Mouse (Mus musculus) left cerebral cortex, postnatal 10 days (tissue): ENCODE measurements around the gene Ccdc188. TPM values are rescaled to one million over a fixed set of nuclear protein-coding genes. Genes with fewer than 3 reads are reported as not detected.
"Not testable (repeated sequence)": the region's sequence is repeated elsewhere in the genome, so short reads cannot be mapped to it uniquely, and the experiment has no call there.

Experiments used
- DNase-seq, 2 experiments: peaks; one replicate each; pipeline ENCODE4 v3.0.0; 2021 to 2022; ENCODE audit warnings: low spot score in 2 of 2, mixed read lengths in 1 of 2; ENCODE audit errors: extremely low spot score in 1 of 2
- intact Hi-C: fragments of 180-260 bp; cut with DNase I; formaldehyde crosslinking; loops from one replicate; pipeline ENCODE4 v1.15.1; 2025
- total RNA-seq, 2 experiments: library from RNA; stranded (reverse); gene quantifications; 2 replicates each; pipeline ENCODE4 v1.2.3; 2021

The Ccdc188 gene
- total RNA-seq, result not detected

- DNase-seq, result no peak
- intact Hi-C loops, result loop anchor here (10.0 kb wide), 1 partner anchor 293 kb away; the partner anchor contains the start of gene Slc25a1
Measured at GRCm38 (mm10) chr16:18217579-18217978, at the start of gene Ccdc188. Gene Ccdc188 (plus strand): TSS chr16:18217879.

DNA sequence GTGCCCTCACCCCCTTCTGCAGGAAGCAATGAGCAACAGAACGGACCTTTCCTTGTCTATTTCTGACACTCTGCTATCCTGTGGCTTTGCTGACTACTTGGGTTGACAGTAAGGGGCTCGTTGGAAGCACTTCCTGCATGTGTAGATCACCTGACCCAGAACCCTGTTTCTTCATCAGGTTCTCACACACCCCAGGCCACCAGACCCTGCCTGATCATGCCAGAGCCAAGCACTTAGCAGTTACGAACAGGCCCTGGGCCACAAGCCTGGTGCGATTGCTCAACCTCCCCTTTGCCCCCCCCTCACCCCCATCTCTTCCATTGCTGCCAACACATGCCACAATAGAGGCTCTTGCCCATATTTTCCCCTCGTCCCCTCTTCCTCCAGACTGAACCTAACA is 48.5 kb upstream of the Ccdc188 start:
- intact Hi-C loops, result no loop called here
- no peak for DNase-seq

- no peak for DNase-seq
- intact Hi-C loops, result loop anchor here (5.0 kb wide), 1 partner anchor 42 kb away; the partner anchor contains the start of gene Rtn4r
Measured at GRCm38 (mm10) chr16:18169776-18170175, 47.9 kb upstream of the Ccdc188 start.

- peak in 1 of 2 experiments; percentile 89 for DNase-seq
- intact Hi-C loops, result loop anchor here (5.0 kb wide), 1 partner anchor 45 kb away; the partner anchor contains the start of gene Rtn4r
Measured at GRCm38 (mm10) chr16:18172266-18172855, 45.3 kb upstream of the Ccdc188 start.

DNA sequence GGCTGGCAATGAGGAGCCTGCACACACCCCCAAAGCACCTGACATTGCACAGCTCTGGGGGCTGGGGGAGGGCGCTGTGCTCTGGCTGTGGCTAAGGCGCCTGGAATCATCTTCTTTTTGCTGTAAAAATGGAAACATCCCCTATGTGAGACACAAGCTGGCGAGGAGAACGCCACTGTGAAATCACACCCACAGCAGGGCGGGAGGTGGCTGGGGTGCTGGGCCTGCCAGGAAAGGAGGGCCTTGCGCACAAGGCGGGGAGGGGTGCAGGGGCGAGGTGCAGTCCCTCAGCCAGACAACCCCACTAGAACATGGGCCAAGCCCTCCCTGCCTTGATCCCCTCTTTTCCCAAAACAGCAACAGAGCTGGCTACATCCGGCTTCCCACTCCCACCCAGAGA is 44.4 kb upstream of the Ccdc188 start:
- peak in 1 of 2 experiments; percentile 68 for DNase-seq
- intact Hi-C loops, result loop anchor here (5.0 kb wide), 1 partner anchor 46 kb away; the partner anchor contains the start of gene Rtn4r

- DNase-seq, result peak in 1 of 2 experiments; percentile 51
- intact Hi-C loops, result loop anchor here (5.0 kb wide), 1 partner anchor 46 kb away; the partner anchor contains the start of gene Rtn4r
Measured at GRCm38 (mm10) chr16:18173788-18174187, 43.9 kb upstream of the Ccdc188 start.

DNA sequence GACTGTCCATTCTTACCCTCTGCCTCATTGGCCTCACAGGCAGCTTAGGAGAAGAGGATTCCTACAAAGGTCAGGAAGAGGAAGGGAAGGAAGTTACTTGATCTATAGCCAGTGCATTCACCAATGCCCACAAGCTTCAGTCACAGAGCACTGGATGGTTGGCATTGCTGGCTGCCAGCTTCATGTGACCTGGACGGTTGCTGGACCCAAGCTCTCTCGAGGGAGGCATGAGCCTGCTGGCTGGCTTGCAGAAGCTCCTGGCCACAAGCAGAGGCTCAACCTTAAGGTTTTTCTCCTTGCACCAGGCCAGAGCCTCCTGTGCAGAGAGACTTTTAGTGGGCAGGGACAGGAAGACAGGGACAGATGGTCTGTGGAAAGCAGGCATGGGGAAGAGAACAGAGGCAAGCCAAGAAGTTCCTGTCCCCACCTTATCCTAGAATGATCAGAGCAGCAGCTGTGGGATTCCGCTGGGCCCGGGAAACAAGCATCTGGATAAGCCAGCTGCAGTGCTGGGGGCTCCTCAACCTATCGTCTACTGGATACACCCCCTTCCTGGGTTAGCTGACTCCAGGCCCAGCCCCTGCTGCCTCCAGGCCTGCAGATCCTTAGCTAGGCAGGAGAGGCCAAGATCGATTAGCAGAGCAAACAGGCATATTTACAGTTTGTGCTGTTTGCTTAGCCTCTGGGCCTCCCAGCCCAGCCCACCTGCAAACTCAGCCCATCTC is 41.7 kb upstream of the Ccdc188 start:
- peak in 1 of 2 experiments; percentile 24 for DNase-seq
- intact Hi-C loops, result no loop called here

GRCm38 (mm10) chr16:18176758-18177157 is 40.9 kb upstream of the Ccdc188 start:
- peak in 1 of 2 experiments; percentile 21 for DNase-seq
- intact Hi-C loops, result no loop called here

DNA sequence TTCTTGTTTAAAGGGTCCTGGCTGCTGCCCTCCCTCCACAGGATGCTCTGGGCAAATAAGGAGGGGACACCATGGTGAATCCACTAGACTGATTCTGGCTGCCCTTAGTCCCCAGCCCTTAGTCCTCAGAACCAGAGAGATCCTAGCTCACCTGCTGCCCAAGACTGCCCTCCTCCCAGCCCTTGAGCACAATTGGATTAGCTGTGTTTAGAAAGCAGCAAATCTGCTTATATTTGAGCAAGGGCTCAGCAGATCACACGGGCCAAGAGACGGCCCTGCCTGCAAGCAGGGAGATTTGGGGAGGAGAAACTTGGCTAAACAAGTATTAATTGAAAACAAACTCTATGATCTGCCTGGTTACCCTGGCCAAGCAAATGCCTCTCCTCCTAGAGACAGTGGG is 38.1 kb upstream of the Ccdc188 start:
- DNase-seq, result no peak
- intact Hi-C loops, result no loop called here

GRCm38 (mm10) chr16:18181398-18181797 is 36.3 kb upstream of the Ccdc188 start:
- no peak for DNase-seq
- intact Hi-C loops, result no loop called here

DNA sequence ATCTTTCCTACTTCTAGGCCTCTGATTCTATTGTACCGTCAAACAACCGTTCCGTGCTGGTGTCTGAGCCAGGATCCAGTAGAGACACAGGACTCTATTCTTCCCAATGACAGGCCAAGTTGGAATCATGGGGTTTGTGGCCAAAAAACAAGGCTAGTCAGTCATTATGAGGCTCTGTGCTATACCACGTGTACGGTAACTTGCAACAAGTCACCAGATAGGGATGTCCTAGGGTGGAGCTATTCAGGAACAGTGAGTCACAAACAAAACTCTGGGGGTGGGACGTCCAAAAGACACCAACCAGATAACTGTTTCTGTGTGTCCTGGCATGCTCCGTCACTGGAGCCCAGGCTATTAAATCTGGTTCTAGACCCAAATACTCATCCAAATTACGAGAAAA is 34.9 kb upstream of the Ccdc188 start:
- DNase-seq, result no peak
- intact Hi-C loops, result no loop called here

DNA sequence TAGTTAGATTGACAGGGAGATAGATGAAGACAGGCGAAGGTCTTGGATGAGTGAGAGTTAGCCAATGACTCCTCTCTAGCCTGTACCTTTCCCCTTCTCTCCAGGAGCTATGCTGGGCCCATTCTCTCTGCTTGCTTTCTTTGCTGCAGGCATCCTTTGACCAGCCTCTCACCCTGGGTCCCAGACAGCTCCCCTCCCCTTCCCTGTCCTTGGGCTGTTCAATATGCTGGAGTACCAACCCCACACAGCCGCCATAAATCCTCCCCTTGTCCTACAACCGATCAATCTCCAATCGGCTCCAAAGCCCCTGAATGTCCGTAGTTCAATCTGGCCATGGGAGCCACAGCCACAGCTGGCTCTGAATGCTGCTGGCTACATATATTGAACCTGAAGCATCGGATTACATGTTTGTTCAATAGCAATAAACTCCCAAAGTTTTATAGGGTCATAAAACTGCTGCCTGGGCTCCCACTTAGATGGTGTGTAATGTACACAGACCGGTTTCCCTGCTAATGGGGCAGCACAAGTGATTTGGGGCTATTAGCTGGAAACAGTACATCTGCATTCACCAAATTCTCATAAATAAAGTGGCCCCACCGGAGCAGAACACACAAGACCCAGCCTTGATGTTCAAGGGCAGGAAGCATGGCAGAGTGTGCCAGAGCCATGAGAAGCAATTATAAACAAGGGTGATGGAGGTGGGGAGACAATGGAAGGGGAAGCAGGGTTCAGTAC is 31.8 kb upstream of the Ccdc188 start:
- DNase-seq, result no peak
- intact Hi-C loops, result no loop called here

DNA sequence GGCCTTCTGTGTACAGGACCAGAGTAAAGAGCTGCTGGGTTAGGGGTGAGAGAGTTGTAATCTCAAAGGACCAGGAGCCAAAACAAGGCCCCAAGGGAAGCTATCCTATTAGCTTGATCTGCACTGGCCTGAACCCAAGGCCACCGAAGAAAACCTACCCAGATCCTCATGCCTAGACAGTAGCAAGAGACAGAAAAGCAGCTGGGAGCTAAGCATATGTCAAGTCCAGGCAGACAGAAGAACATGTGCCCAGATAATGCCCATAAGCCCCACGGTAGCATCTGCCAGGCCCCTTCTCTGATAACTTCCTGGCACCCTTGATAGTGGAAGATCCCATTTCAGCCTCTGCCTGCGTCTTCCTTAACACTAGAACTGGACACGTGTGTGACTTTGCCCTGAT is 30.9 kb upstream of the Ccdc188 start:
- DNase-seq, result no peak
- intact Hi-C loops, result no loop called here

DNA sequence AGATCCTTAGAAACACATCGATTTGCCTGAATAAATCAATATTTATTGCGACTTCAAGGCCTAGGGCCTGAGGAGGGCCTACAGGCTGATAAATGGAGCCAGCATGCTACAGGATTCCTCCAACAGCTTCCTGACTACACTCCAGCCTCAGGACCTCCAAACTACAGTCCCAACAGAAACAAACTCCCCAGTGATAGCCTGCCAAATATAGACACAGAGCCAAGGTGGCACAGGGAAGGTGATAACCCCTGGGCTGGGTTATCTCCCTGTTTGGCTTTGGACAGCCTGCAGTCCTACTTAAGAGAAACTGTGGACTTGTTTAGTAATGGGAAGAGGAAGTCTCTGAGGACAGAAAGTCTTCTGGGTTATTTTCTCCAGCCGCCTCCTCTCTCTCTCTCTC is 30.5 kb upstream of the Ccdc188 start:
- no peak for DNase-seq
- intact Hi-C loops, result no loop called here

DNA sequence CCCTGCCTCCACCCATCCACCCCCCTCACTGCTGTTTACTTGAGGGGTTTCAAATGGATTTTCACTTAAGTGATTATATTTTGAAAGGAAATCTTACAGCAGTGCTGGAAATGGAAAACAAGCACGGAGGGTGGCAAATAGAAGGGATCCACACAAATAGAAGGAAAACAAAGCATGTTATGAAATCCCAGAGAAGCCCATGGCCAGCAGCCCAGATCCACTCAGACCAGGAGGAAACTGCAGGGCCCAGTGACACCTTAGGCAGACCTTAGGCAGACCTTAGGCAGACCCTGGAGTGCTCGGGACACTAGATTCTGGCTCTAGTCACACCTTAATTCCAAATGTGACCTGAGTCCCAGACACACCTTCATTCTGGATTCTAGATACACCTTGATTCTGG is 26.7 kb upstream of the Ccdc188 start:
- intact Hi-C loops, result no loop called here
- peak in 1 of 2 experiments; percentile 17 for DNase-seq

GRCm38 (mm10) chr16:18194208-18194985 is 23.3 kb upstream of the Ccdc188 start:
- DNase-seq, result peak in 1 of 2 experiments; percentile 39
- intact Hi-C loops, result no loop called here

- DNase-seq, result peak; percentile 47 to 73
- intact Hi-C loops, result no loop called here
Measured at GRCm38 (mm10) chr16:18195068-18195467, 22.6 kb upstream of the Ccdc188 start.

GRCm38 (mm10) chr16:18195561-18195960 is 22.1 kb upstream of the Ccdc188 start:
- DNase-seq, intact Hi-C loops: not testable (repeated sequence)

GRCm38 (mm10) chr16:18197881-18198280 is 19.8 kb upstream of the Ccdc188 start:
- intact Hi-C loops, result no loop called here
- no peak for DNase-seq
